Mouse (Mus musculus): ENCODE data around the gene Rps28.

DNA sequence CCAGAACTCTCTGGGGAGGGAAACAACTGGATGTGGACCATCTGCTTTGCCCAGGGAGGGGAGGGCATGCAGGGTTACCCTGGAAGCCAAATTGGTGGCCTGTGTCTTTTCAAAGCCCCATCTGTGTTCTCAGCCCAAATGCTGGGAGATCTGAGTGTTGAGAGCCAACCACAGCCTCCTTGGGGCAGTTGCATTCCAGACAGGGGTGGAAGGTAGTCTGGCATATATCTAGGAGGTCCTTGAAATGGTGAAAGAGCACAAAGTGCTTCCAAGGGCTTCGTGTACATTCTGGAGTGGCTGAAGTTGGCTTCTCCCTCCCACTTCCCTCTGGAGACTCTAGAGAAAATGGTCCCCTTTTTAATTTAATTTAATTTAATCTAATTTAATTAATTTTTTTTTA, 19.6 kb downstream of the Rps28 start:
- TF ChIP-seq POLR2A (IDR thresholded peaks at IDR 0.05; ENCODE audit: low read depth, low read length) (no peak), CTCF (IDR thresholded peaks at IDR 0.05; ENCODE audit: extremely low read depth, insufficient read depth, insufficient read length, insufficient replicate concordance) (no peak)
